Mouse (Mus musculus) ES-Bruce4 (cell line): ENCODE measurements around the gene Tbc1d30. TPM values are rescaled to one million over a fixed set of nuclear protein-coding genes. Genes with fewer than 3 reads are reported as not detected.
"Not testable (repeated sequence)": the region's sequence is repeated elsewhere in the genome, so short reads cannot be mapped to it uniquely, and the experiment has no call there.

Experiments used
- H3K27ac ChIP-seq: 2 replicates; pipeline ENCODE4 v1.5.1; 2012; ENCODE audit warnings: low read length, inconsistent platforms; ENCODE audit not compliant: insufficient read depth
- H3K27me3 ChIP-seq: 2 replicates; pipeline ENCODE4 v1.6.1; 2012; ENCODE audit warnings: mild to moderate bottlenecking, low read length, inconsistent platforms; ENCODE audit not compliant: control insufficient read depth, poor library complexity, insufficient read depth, severe bottlenecking
- H3K36me3 ChIP-seq: 2 replicates; pipeline ENCODE4 v1.6.1; 2012; ENCODE audit warnings: inconsistent platforms, mild to moderate bottlenecking, low read length, moderate library complexity; ENCODE audit not compliant: control insufficient read depth, poor library complexity, insufficient read depth, severe bottlenecking
- H3K4me1 ChIP-seq: one replicate; pipeline ENCODE4 v1.8.1; 2011; ENCODE audit warnings: low read length; ENCODE audit not compliant: control insufficient read depth, insufficient read depth
- H3K4me3 ChIP-seq: 2 replicates; pipeline ENCODE4 v1.5.1; 2011; ENCODE audit warnings: low read depth, mild to moderate bottlenecking, low read length
- H3K9ac ChIP-seq: 2 replicates; pipeline ENCODE4 v1.6.1; 2012; ENCODE audit warnings: low read depth, mild to moderate bottlenecking, inconsistent platforms; ENCODE audit not compliant: poor library complexity, severe bottlenecking
- H3K9me3 ChIP-seq: replicated peaks from 2 replicates; pipeline ENCODE4 v1.6.1; 2012; ENCODE audit warnings: mild to moderate bottlenecking, low read length, inconsistent platforms; ENCODE audit not compliant: control insufficient read depth, poor library complexity, insufficient read depth, severe bottlenecking
- CTCF ChIP-seq: IDR thresholded peaks from one replicate; pipeline ENCODE4 v1.8.1; 2011; ENCODE audit warnings: low read depth, low read length
- EP300 ChIP-seq: IDR thresholded peaks from 2 replicates; pipeline ENCODE4 v1.6.1; 2011; ENCODE audit warnings: low read depth, low read length; ENCODE audit not compliant: insufficient read depth
- POLR2A ChIP-seq: IDR thresholded peaks from one replicate; pipeline ENCODE4 v1.8.1; 2011; ENCODE audit warnings: low read length; ENCODE audit not compliant: insufficient read depth
- polyA plus RNA-seq: library from polyadenylated mRNA; stranded (reverse); fragments of >200 nt; gene quantifications from 2 replicates; pipeline ENCODE4 v1.2.4, GENCODE M21; 2011; ENCODE audit warnings: low read depth; ENCODE audit not compliant: missing spikeins, insufficient read depth, insufficient read length

Gene Tbc1d30
- polyA plus RNA-seq, 1 experiment, result not detected

DNA sequence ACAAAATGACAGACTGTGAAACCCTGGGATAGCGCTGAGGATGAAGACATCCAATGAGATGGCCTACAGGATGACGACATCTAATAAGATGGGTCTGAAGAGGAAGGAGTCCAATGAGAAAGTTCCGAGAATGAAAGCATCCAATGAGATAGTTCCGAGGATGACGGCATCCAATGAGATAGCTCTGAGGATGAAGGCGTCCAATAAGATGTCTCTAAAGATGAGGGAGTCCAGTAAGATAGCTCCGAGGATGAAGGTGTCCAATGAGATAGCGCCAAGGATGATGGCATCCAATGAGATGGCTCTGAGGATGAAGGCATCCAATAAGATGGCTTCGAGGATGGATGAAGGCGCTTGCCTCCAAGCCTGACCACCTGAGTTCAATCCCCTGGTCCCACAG, 8.8 kb downstream of the Tbc1d30 start:
- Histone ChIP-seq H3K4me1 (no peaks in the 10 kb centered on the region), H3K4me3 (no peak overlapping the region), H3K9ac (no peak overlapping the region), H3K9me3 (peaks cover 4% of the 10 kb centered on the region), H3K36me3 (no peaks in the 10 kb centered on the region), H3K27me3 (no peaks in the 10 kb centered on the region), H3K27ac (no peak overlapping the region)
- no peak for TF ChIP-seq CTCF
- TF ChIP-seq POLR2A, result no peak
- no peak for TF ChIP-seq EP300

DNA sequence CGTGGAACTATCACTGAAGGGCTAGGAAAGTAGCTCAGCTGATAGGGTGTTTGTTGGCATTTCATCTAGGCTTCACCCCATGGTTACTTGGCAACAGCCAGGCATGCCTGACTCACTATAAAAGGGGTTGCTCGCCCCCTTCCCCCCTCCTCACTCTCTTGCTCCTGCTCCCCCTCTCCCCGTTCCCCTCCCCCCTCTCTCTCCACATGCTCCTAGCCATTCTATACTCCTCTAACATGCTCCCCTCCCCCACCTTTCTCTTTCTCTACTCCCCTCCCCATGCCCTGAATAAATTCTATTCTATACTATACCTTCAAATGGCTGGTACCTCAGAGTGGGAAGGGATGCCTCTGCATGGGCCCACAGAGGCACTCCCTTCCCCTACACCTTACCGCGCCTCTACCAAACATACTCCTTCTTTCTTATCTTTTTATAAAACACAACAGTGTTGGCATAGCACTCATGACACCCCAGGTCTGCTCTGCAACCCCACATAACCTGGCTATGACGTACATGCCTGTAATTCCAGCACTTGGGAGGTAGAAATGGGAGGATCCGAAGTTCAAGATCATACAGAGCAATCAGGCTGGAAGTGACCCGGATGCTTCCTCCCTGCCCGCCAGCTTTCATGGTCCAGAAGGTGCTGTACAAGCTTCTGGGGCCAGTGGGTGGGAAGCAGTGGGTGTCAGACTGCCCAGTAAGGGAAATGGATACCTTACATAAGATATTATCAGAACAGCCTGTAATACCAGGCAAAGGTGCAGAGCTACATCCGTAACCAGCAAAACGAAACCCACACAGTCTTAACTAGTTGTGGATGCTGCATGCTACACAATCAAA, 10.1 kb downstream of the Tbc1d30 start:
- TF ChIP-seq POLR2A (no peak), EP300 (no peak), CTCF (no peak)
- Histone ChIP-seq H3K36me3 (no peaks in the 10 kb centered on the region), H3K27ac (no peak overlapping the region), H3K4me3 (no peak overlapping the region), H3K27me3 (no peaks in the 10 kb centered on the region), H3K9me3 (peaks cover 5% of the 10 kb centered on the region), H3K9ac (no peak overlapping the region), H3K4me1 (no peaks in the 10 kb centered on the region)

DNA sequence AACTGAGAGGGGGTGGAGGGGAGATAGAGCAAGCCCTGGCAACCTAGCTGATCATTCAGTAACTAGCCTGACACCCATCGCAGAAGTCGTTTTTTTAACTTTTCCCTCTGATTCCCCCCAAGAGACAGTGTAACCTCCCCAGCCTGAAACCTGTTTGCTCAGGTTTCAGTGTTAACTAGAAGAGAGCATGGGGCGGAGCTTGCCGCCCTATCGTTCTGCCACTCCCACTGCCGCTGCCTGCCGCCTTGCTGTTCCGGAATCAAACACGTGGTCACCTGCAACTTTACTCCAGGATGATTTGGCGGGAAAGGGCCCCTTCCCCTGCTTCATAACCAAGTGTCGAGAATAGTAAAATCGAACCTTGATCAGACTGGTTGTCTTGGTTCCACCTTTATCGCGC, 14.5 kb downstream of the Tbc1d30 start:
- Histone ChIP-seq H3K4me3 (peak overlapping the region; percentile 37), H3K9ac (0 out of 2 replicates have a peak overlapping the region, but pooled peaks have one; percentile 50)
- H3K4me1 ChIP-seq, result not testable (repeated sequence)

DNA sequence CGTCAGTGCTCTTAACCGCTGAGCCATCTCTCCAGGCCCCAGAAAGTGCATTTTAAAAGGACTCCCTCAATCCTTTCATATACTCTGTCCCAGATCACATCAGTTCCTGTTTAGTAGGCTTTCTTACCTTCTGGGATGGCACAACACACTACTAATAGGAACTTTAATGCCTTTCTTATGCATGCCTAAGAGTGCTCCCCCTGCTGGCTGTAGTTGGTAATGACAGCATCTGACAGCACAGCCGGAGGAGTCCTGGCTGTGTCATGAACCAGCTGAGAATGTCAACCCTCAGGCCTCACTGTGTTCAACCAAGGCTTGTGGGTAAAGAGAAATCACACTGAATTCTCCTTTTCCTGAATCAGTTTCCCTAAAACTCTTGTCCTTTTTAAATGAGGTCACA, 16.5 kb downstream of the Tbc1d30 start:
- Histone ChIP-seq H3K27me3 (no peaks in the 10 kb centered on the region), H3K4me3 (no peak overlapping the region), H3K9ac (no peak overlapping the region), H3K9me3 (peaks cover 5% of the 10 kb centered on the region), H3K4me1 (no peaks in the 10 kb centered on the region), H3K36me3 (no peaks in the 10 kb centered on the region), H3K27ac (no peak overlapping the region)
- TF ChIP-seq POLR2A (no peak), CTCF (peak; percentile 82)

More for the DNA sequence above, 14.5 kb downstream of the Tbc1d30 start:
- H3K27ac ChIP-seq, H3K27me3 ChIP-seq, H3K36me3 ChIP-seq, H3K9me3 ChIP-seq: not testable (repeated sequence)

DNA sequence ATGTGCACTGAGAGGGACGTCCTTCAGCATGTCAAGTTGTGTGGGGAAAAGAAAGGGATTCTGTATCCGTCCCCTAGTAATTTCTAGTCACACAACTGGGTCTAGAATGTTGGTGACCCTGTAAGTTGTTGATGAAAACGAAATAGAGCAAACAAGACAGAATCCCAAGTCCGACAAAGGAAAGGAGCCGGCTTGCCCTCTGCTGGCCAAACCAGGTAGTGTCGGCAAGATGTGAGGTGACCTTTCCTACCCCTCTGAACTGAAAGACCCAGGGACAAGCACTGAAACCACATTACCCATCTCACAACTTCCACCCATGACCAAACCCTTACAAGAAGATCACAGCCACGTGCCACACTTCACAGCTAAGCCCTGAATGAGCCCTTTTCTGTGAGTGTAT, 20.1 kb downstream of the Tbc1d30 start:
- H3K27ac ChIP-seq, result no peak overlapping the region
- H3K4me3 ChIP-seq, result no peak overlapping the region
- H3K9me3 ChIP-seq, result no peaks in the 10 kb centered on the region
- no peaks in the 10 kb centered on the region; the same call in 1 of the 2 replicates for H3K27me3 ChIP-seq
- H3K9ac ChIP-seq, result no peak overlapping the region
- peak; percentile 84 for TF ChIP-seq CTCF
- TF ChIP-seq POLR2A, result no peak
- H3K36me3 ChIP-seq, result no peaks in the 10 kb centered on the region
- H3K4me1 ChIP-seq, result no peaks in the 10 kb centered on the region

DNA sequence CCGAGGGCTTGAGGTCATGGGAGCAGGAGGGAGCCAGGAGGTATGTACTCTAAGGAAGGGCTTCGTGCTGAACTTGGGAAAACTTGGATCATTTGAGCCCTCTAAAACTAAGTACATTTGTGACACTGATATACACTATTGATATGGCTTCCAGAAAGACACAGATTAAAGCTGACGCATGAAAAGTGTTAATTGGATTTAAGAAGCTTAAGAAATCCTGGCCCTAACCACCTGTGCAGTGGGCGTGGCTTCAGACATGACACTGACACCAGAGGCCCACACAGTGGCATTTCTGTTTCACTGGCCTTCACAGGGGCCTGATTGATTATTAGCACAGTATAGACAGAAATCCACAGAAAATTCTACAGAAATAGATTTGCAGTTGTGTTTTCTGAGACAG, 21.5 kb downstream of the Tbc1d30 start:
- no peaks in the 10 kb centered on the region for H3K9me3 ChIP-seq
- TF ChIP-seq CTCF (no peak), POLR2A (no peak), EP300 (no peak)
- no peaks in the 10 kb centered on the region for H3K4me1 ChIP-seq
- H3K27me3 ChIP-seq, result no peaks in the 10 kb centered on the region; the same call in 1 of the 2 replicates
- no peak overlapping the region for H3K27ac ChIP-seq
- no peak overlapping the region for H3K4me3 ChIP-seq
- no peaks in the 10 kb centered on the region for H3K36me3 ChIP-seq
- no peak overlapping the region for H3K9ac ChIP-seq
